Mouse (Mus musculus) cerebellum, adult 11-12 months (tissue): ENCODE data around the gene Tmem179b.
A peak's percentile ranks its signal among the peaks of the same experiment; 100 is the strongest.

Source experiments
- DNase-seq: peaks from one replicate; pipeline ENCODE4 v3.0.0; 2022

Tmem179b gene

GRCm38 (mm10) chr19:8774086-8774835, at the start of gene Tmem179b:
Tmem179b (minus strand) TSS chr19:8774467.
- DNase-seq = peak; percentile 95

GRCm38 (mm10) chr19:8822696-8823095, 48.4 kb upstream of the Tmem179b start:
- DNase-seq = peak; percentile 65

- DNase-seq = no peak
These were observed 46.9 kb upstream of the Tmem179b start for GRCm38 (mm10) chr19:8821146-8821545.

GRCm38 (mm10) chr19:8820424-8820956, 46.2 kb upstream of the Tmem179b start:
- DNase-seq = peak; percentile 81

GRCm38 (mm10) chr19:8819596-8820423, 45.5 kb upstream of the Tmem179b start, which contains the start of gene Hnrnpul2:
Hnrnpul2 (plus strand) TSS chr19:8820010.
- peak; percentile 99 for DNase-seq

- peak; percentile 98 for DNase-seq
These were observed 44.7 kb upstream of the Tmem179b start, which contains the start of gene Ttc9c for GRCm38 (mm10) chr19:8818801-8819595. Ttc9c (minus strand) TSS chr19:8819333.

- DNase-seq = no peak
These were observed 44.1 kb upstream of the Tmem179b start for GRCm38 (mm10) chr19:8818301-8818798.

- no peak for DNase-seq
These were observed 42.7 kb upstream of the Tmem179b start for GRCm38 (mm10) chr19:8817001-8817400.

GRCm38 (mm10) chr19:8815812-8816211, 41.5 kb upstream of the Tmem179b start:
- DNase-seq = no peak

GRCm38 (mm10) chr19:8806810-8807209, 32.5 kb upstream of the Tmem179b start:
- DNase-seq = no peak

- DNase-seq = no peak
These were observed 29.8 kb upstream of the Tmem179b start for GRCm38 (mm10) chr19:8803879-8804660.

GRCm38 (mm10) chr19:8803204-8803780, 29.0 kb upstream of the Tmem179b start:
- no peak for DNase-seq

GRCm38 (mm10) chr19:8802130-8802821, 28.0 kb upstream of the Tmem179b start, which contains the start of gene Zbtb3:
Zbtb3 (plus strand) TSS chr19:8802555.
- DNase-seq = peak; percentile 98

GRCm38 (mm10) chr19:8798947-8799315, 24.7 kb upstream of the Tmem179b start:
- no peak for DNase-seq

GRCm38 (mm10) chr19:8798264-8798946, 24.1 kb upstream of the Tmem179b start, which contains the start of gene Polr2g:
Polr2g (minus strand) TSS chr19:8798577.
- peak; percentile 91 for DNase-seq

GRCm38 (mm10) chr19:8790171-8790570, 15.9 kb upstream of the Tmem179b start:
- no peak for DNase-seq

- no peak for DNase-seq
These were observed 14.9 kb upstream of the Tmem179b start for GRCm38 (mm10) chr19:8789171-8789570.

GRCm38 (mm10) chr19:8788521-8788920, 14.3 kb upstream of the Tmem179b start:
- no peak for DNase-seq

GRCm38 (mm10) chr19:8786008-8786781, 11.9 kb upstream of the Tmem179b start, which contains the start of gene Taf6l:
Taf6l (minus strand) TSS chr19:8786417.
- DNase-seq = peak; percentile 94
